ENCODE assay signal across 8 mouse cellular contexts in genomic region chr14:25586846-25587486, GRCm38 (mm10).
DNase-seq lines count a peak whose midpoint lies in the region; ATAC-seq and TF ChIP-seq lines count a peak whose summit lies in the region.

No protein-coding gene starts in this region.

- TF ChIP-seq CTCF in lung, postnatal 0 days (IDR thresholded peaks at IDR 0.05): no peak

- H3K36me3 ChIP-seq in lung, postnatal 0 days (ENCODE audit: insufficient read depth, low read length): peaks cover 14% of the 10 kb centered on the region; the same call in 1 of the 2 replicates
- peaks cover 56% of the 10 kb centered on the region for H3K36me3 ChIP-seq in forebrain, embryonic 10.5 days (replicated peaks)
- H3K36me3 ChIP-seq in limb, embryonic 11.5 days (ENCODE audit: control insufficient read depth, insufficient read depth, low read length): peaks cover 2% of the 10 kb centered on the region; the same call in 1 of the 2 replicates
- H3K36me3 ChIP-seq in stomach, embryonic 15.5 days: peaks cover 11% of the 10 kb centered on the region; the same call in 1 of the 2 replicates

- 0 out of 2 replicates have a peak overlapping the region, but pooled peaks have one; percentile 8 for H3K9ac ChIP-seq in lung, postnatal 0 days (replicated peaks; ENCODE audit: low read depth)
- H3K9ac ChIP-seq in limb, embryonic 11.5 days (ENCODE audit: low read length): peak overlapping the region; percentile 49
- 0 out of 2 replicates have a peak overlapping the region, but pooled peaks have one; percentile 24 for H3K9ac ChIP-seq in stomach, embryonic 15.5 days

- H3K27me3 ChIP-seq in lung, postnatal 0 days (replicated peaks; ENCODE audit: insufficient read depth, low read length): no peaks in the 10 kb centered on the region
- no peaks in the 10 kb centered on the region for H3K27me3 ChIP-seq in forebrain, embryonic 10.5 days (ENCODE audit: poor library complexity, severe bottlenecking)
- no peaks in the 10 kb centered on the region for H3K27me3 ChIP-seq in limb, embryonic 11.5 days (ENCODE audit: control insufficient read depth, insufficient read depth, low read length)
- no peaks in the 10 kb centered on the region for H3K27me3 ChIP-seq in stomach, embryonic 15.5 days (replicated peaks)

- no peak overlapping the region for H3K4me2 ChIP-seq in lung, postnatal 0 days (replicated peaks; ENCODE audit: low read depth, low read length)
- peak overlapping the region; percentile 15; the same call in 1 of the 2 replicates for H3K4me2 ChIP-seq in limb, embryonic 11.5 days (ENCODE audit: low read depth, severe bottlenecking)
- H3K4me2 ChIP-seq in stomach, embryonic 15.5 days: peak overlapping the region; percentile 19

- 41% methylated on average over 10 of the region's 10 CpGs for WGBS in lung, postnatal 0 days
- 33% methylated on average over 10 of the region's 10 CpGs for WGBS in forebrain, embryonic 10.5 days
- WGBS in limb, embryonic 11.5 days: 34% methylated on average over 10 of the region's 10 CpGs
- WGBS in stomach, embryonic 15.5 days: 35% methylated on average over 10 of the region's 10 CpGs

- H3K4me1 ChIP-seq in lung, postnatal 0 days (ENCODE audit: insufficient read depth, low read depth, low read length): peaks cover 17% of the 10 kb centered on the region
- peaks cover 87% of the 10 kb centered on the region for H3K4me1 ChIP-seq in forebrain, embryonic 10.5 days
- H3K4me1 ChIP-seq in limb, embryonic 11.5 days (ENCODE audit: control insufficient read depth, insufficient read depth, low read length): peaks cover 44% of the 10 kb centered on the region
- H3K4me1 ChIP-seq in stomach, embryonic 15.5 days: peaks cover 54% of the 10 kb centered on the region

- TF ChIP-seq EP300 in lung, postnatal 0 days (IDR thresholded peaks at IDR 0.05): no peak

- no peaks in the 10 kb centered on the region for H3K9me3 ChIP-seq in lung, postnatal 0 days (ENCODE audit: low read length)
- H3K9me3 ChIP-seq in forebrain, embryonic 10.5 days: no peaks in the 10 kb centered on the region
- no peaks in the 10 kb centered on the region for H3K9me3 ChIP-seq in limb, embryonic 11.5 days (ENCODE audit: control insufficient read depth, low read length)
- H3K9me3 ChIP-seq in stomach, embryonic 15.5 days: no peaks in the 10 kb centered on the region

- no peak for DNase-seq in lung, postnatal 0 days (ENCODE audit: low spot score)
- DNase-seq in lung, postnatal 10 days: no peak
- peak; percentile 38 for DNase-seq in forebrain, embryonic 10.5 days (ENCODE audit: extremely low spot score, low spot score)
- DNase-seq in limb, embryonic 11.5 days (ENCODE audit: low spot score): no peak
- DNase-seq in gastrocnemius, postnatal 4 days (ENCODE audit: low spot score in 2 of 2): no peak
- DNase-seq in layer of hippocampus, postnatal 14 days (ENCODE audit: low spot score in 2 of 2): no peak
- no peak for DNase-seq in lung, postnatal 4 days

- no peak for ATAC-seq in lung, postnatal 0 days
- no peak for ATAC-seq in limb, embryonic 11.5 days (ENCODE audit: insufficient number of reproducible peaks, low FRiP score, low TSS enrichment, low read depth)
- ATAC-seq in stomach, embryonic 15.5 days (ENCODE audit: insufficient read depth, low FRiP score, low read depth): no peak

- H3K27ac ChIP-seq in lung, postnatal 0 days (ENCODE audit: low read length): peak overlapping the region; percentile 69
- H3K27ac ChIP-seq in forebrain, embryonic 10.5 days: peak overlapping the region; percentile 97
- peak overlapping the region; percentile 83 for H3K27ac ChIP-seq in limb, embryonic 11.5 days (replicated peaks; ENCODE audit: low read depth, low read length)
- peak overlapping the region; percentile 92 for H3K27ac ChIP-seq in stomach, embryonic 15.5 days

- no peak overlapping the region for H3K4me3 ChIP-seq in lung, postnatal 0 days (ENCODE audit: low read depth, low read length)
- H3K4me3 ChIP-seq in forebrain, embryonic 10.5 days: peak overlapping the region; percentile 27
- no peak overlapping the region for H3K4me3 ChIP-seq in limb, embryonic 11.5 days (ENCODE audit: low read depth, low read length)
- no peak overlapping the region for H3K4me3 ChIP-seq in stomach, embryonic 15.5 days (replicated peaks)
